Mouse (Mus musculus): Measurements from ENCODE around the gene Reln. TPM values are rescaled to one million over a fixed set of nuclear protein-coding genes. Genes with fewer than 3 reads are reported as not detected.

Reln gene
- polyA plus RNA-seq, 1 experiment = 1.1 TPM

- Histone ChIP-seq H3K27ac (replicated peaks; ENCODE audit: low read depth, low read length) (no peak overlapping the region), H3K4me3 (ENCODE audit: insufficient read depth, low read depth, low read length) (no peak overlapping the region)
Observed at GRCm38 (mm10) chr5:22041825-22042224, 302.7 kb downstream of the Reln start.

GRCm38 (mm10) chr5:22039375-22040149, 304.9 kb downstream of the Reln start:
- Histone ChIP-seq H3K4me3 (ENCODE audit: insufficient read depth, low read depth, low read length) (no peak overlapping the region), H3K27ac (replicated peaks; ENCODE audit: low read depth, low read length) (no peak overlapping the region), H3K4me1 (ENCODE audit: control insufficient read depth, insufficient read depth, insufficient read length, low read length) (no peaks in the 10 kb centered on the region)

More at GRCm38 (mm10) chr5:22041825-22042224, 302.7 kb downstream of the Reln start:
- H3K4me1 ChIP-seq (ENCODE audit: control insufficient read depth, insufficient read depth, insufficient read length, low read length) = no peaks in the 10 kb centered on the region

- Histone ChIP-seq H3K27ac (replicated peaks; ENCODE audit: low read depth, low read length) (no peak overlapping the region), H3K4me1 (ENCODE audit: control insufficient read depth, insufficient read depth, insufficient read length, low read length) (no peaks in the 10 kb centered on the region), H3K4me3 (ENCODE audit: insufficient read depth, low read depth, low read length) (no peak overlapping the region)
Observed at GRCm38 (mm10) chr5:22035201-22035600, 309.3 kb downstream of the Reln start.

GRCm38 (mm10) chr5:22033039-22033438, 311.5 kb downstream of the Reln start:
- H3K27ac ChIP-seq (replicated peaks; ENCODE audit: low read depth, low read length) = no peak overlapping the region
- H3K4me1 ChIP-seq (ENCODE audit: control insufficient read depth, insufficient read depth, insufficient read length, low read length) = no peaks in the 10 kb centered on the region
- no peak overlapping the region for H3K4me3 ChIP-seq (ENCODE audit: insufficient read depth, low read depth, low read length)

GRCm38 (mm10) chr5:22031653-22032052, 312.8 kb downstream of the Reln start:
- Histone ChIP-seq H3K27ac (replicated peaks; ENCODE audit: low read depth, low read length) (no peak overlapping the region), H3K4me1 (ENCODE audit: control insufficient read depth, insufficient read depth, insufficient read length, low read length) (no peaks in the 10 kb centered on the region), H3K4me3 (ENCODE audit: insufficient read depth, low read depth, low read length) (no peak overlapping the region)

GRCm38 (mm10) chr5:22028379-22028778, 316.1 kb downstream of the Reln start:
- no peak overlapping the region for H3K27ac ChIP-seq (replicated peaks; ENCODE audit: low read depth, low read length)
- H3K4me1 ChIP-seq (ENCODE audit: control insufficient read depth, insufficient read depth, insufficient read length, low read length) = no peaks in the 10 kb centered on the region
- no peak overlapping the region for H3K4me3 ChIP-seq (ENCODE audit: insufficient read depth, low read depth, low read length)

GRCm38 (mm10) chr5:22027240-22027875, 317.1 kb downstream of the Reln start:
- no peak overlapping the region for H3K4me3 ChIP-seq (ENCODE audit: insufficient read depth, low read depth, low read length)
- H3K4me1 ChIP-seq (ENCODE audit: control insufficient read depth, insufficient read depth, insufficient read length, low read length) = no peaks in the 10 kb centered on the region

GRCm38 (mm10) chr5:22025746-22026145, 318.8 kb downstream of the Reln start:
- Histone ChIP-seq H3K4me3 (ENCODE audit: insufficient read depth, low read depth, low read length) (no peak overlapping the region), H3K4me1 (ENCODE audit: control insufficient read depth, insufficient read depth, insufficient read length, low read length) (no peaks in the 10 kb centered on the region), H3K27ac (replicated peaks; ENCODE audit: low read depth, low read length) (no peak overlapping the region)

More at GRCm38 (mm10) chr5:22027240-22027875, 317.1 kb downstream of the Reln start:
- no peak overlapping the region for H3K27ac ChIP-seq (replicated peaks; ENCODE audit: low read depth, low read length)

- Histone ChIP-seq H3K4me3 (ENCODE audit: insufficient read depth, low read depth, low read length) (no peak overlapping the region), H3K27ac (replicated peaks; ENCODE audit: low read depth, low read length) (no peak overlapping the region)
Observed at GRCm38 (mm10) chr5:22024108-22024507, 320.4 kb downstream of the Reln start.

GRCm38 (mm10) chr5:22017896-22018295, 326.6 kb downstream of the Reln start:
- H3K4me3 ChIP-seq (ENCODE audit: insufficient read depth, low read depth, low read length) = no peak overlapping the region
- H3K27ac ChIP-seq (replicated peaks; ENCODE audit: low read depth, low read length) = no peak overlapping the region
- no peaks in the 10 kb centered on the region for H3K4me1 ChIP-seq (ENCODE audit: control insufficient read depth, insufficient read depth, insufficient read length, low read length)

More at GRCm38 (mm10) chr5:22024108-22024507, 320.4 kb downstream of the Reln start:
- H3K4me1 ChIP-seq (ENCODE audit: control insufficient read depth, insufficient read depth, insufficient read length, low read length) = no peaks in the 10 kb centered on the region

GRCm38 (mm10) chr5:22014459-22014858, 330.0 kb downstream of the Reln start:
- no peak overlapping the region for H3K27ac ChIP-seq (replicated peaks; ENCODE audit: low read depth, low read length)
- H3K4me3 ChIP-seq (ENCODE audit: insufficient read depth, low read depth, low read length) = no peak overlapping the region
- no peaks in the 10 kb centered on the region for H3K4me1 ChIP-seq (ENCODE audit: control insufficient read depth, insufficient read depth, insufficient read length, low read length)

- H3K4me1 ChIP-seq (ENCODE audit: control insufficient read depth, insufficient read depth, insufficient read length, low read length) = no peaks in the 10 kb centered on the region
- H3K4me3 ChIP-seq (ENCODE audit: insufficient read depth, low read depth, low read length) = no peak overlapping the region
- no peak overlapping the region for H3K27ac ChIP-seq (replicated peaks; ENCODE audit: low read depth, low read length)
Observed at GRCm38 (mm10) chr5:22009142-22009541, 335.4 kb downstream of the Reln start.

- H3K27ac ChIP-seq (replicated peaks; ENCODE audit: low read depth, low read length) = no peak overlapping the region
- no peak overlapping the region for H3K4me3 ChIP-seq (ENCODE audit: insufficient read depth, low read depth, low read length)
- H3K4me1 ChIP-seq (ENCODE audit: control insufficient read depth, insufficient read depth, insufficient read length, low read length) = no peaks in the 10 kb centered on the region
Observed at GRCm38 (mm10) chr5:22007304-22008059, 337.0 kb downstream of the Reln start.

- Histone ChIP-seq H3K27ac (replicated peaks; ENCODE audit: low read depth, low read length) (no peak overlapping the region), H3K4me3 (ENCODE audit: insufficient read depth, low read depth, low read length) (no peak overlapping the region), H3K4me1 (ENCODE audit: control insufficient read depth, insufficient read depth, insufficient read length, low read length) (no peaks in the 10 kb centered on the region)
Observed at GRCm38 (mm10) chr5:22003858-22004257, 340.6 kb downstream of the Reln start.

- Histone ChIP-seq H3K27ac (replicated peaks; ENCODE audit: low read depth, low read length) (no peak overlapping the region), H3K4me1 (ENCODE audit: control insufficient read depth, insufficient read depth, insufficient read length, low read length) (no peaks in the 10 kb centered on the region), H3K4me3 (ENCODE audit: insufficient read depth, low read depth, low read length) (no peak overlapping the region)
Observed at GRCm38 (mm10) chr5:21987711-21988110, 356.8 kb downstream of the Reln start.
